Mouse (Mus musculus): ENCODE data around the gene Cpvl.

Cpvl gene

GRCm38 (mm10) chr6:53972238-53972743 is 6.2 kb downstream of the Cpvl start:
- no peak for DNase-seq (ENCODE audit: inconsistent ontology term)

- no peak for DNase-seq (ENCODE audit: inconsistent ontology term)
Measured at GRCm38 (mm10) chr6:53971729-53972128, 6.7 kb downstream of the Cpvl start.

GRCm38 (mm10) chr6:53969081-53969480 is 9.4 kb downstream of the Cpvl start:
- no peak for DNase-seq (ENCODE audit: inconsistent ontology term)

GRCm38 (mm10) chr6:53968550-53968949 is 9.9 kb downstream of the Cpvl start:
- DNase-seq (ENCODE audit: inconsistent ontology term), result peak; percentile 13

- DNase-seq (ENCODE audit: inconsistent ontology term), result no peak
Measured at GRCm38 (mm10) chr6:53966595-53966994, 11.9 kb downstream of the Cpvl start.

GRCm38 (mm10) chr6:53965900-53966299 is 12.6 kb downstream of the Cpvl start:
- DNase-seq (ENCODE audit: inconsistent ontology term), result no peak

GRCm38 (mm10) chr6:53963906-53964496 is 14.5 kb downstream of the Cpvl start:
- peak; percentile 15 for DNase-seq (ENCODE audit: inconsistent ontology term)

GRCm38 (mm10) chr6:53962006-53962405 is 16.5 kb downstream of the Cpvl start:
- DNase-seq (ENCODE audit: inconsistent ontology term), result no peak

GRCm38 (mm10) chr6:53959826-53960225 is 18.6 kb downstream of the Cpvl start:
- DNase-seq (ENCODE audit: inconsistent ontology term), result no peak

- peak; percentile 91 for DNase-seq (ENCODE audit: inconsistent ontology term)
Measured at GRCm38 (mm10) chr6:53958321-53958720, 20.1 kb downstream of the Cpvl start.

- DNase-seq (ENCODE audit: inconsistent ontology term), result no peak
Measured at GRCm38 (mm10) chr6:53956513-53956912, 22.0 kb downstream of the Cpvl start.

- DNase-seq (ENCODE audit: inconsistent ontology term), result no peak
Measured at GRCm38 (mm10) chr6:53955846-53956245, 22.6 kb downstream of the Cpvl start.

- no peak for DNase-seq (ENCODE audit: inconsistent ontology term)
Measured at GRCm38 (mm10) chr6:53955271-53955670, 23.2 kb downstream of the Cpvl start.

- DNase-seq (ENCODE audit: inconsistent ontology term), result peak; percentile 69
Measured at GRCm38 (mm10) chr6:53954106-53954505, 24.4 kb downstream of the Cpvl start.

GRCm38 (mm10) chr6:53953348-53953747 is 25.1 kb downstream of the Cpvl start:
- no peak for DNase-seq (ENCODE audit: inconsistent ontology term)

- DNase-seq (ENCODE audit: inconsistent ontology term), result peak; percentile 38
Measured at GRCm38 (mm10) chr6:53951421-53951820, 27.1 kb downstream of the Cpvl start.

GRCm38 (mm10) chr6:53950876-53951275 is 27.6 kb downstream of the Cpvl start:
- DNase-seq (ENCODE audit: inconsistent ontology term), result no peak

- no peak for DNase-seq (ENCODE audit: inconsistent ontology term)
Measured at GRCm38 (mm10) chr6:53948388-53949035, 30.0 kb downstream of the Cpvl start.

- DNase-seq (ENCODE audit: inconsistent ontology term), result no peak
Measured at GRCm38 (mm10) chr6:53944887-53945286, 33.6 kb downstream of the Cpvl start.

- DNase-seq (ENCODE audit: inconsistent ontology term), result no peak
Measured at GRCm38 (mm10) chr6:53944417-53944816, 34.1 kb downstream of the Cpvl start.

- no peak for DNase-seq (ENCODE audit: inconsistent ontology term)
Measured at GRCm38 (mm10) chr6:53942190-53942831, 36.2 kb downstream of the Cpvl start.

- no peak for DNase-seq (ENCODE audit: inconsistent ontology term)
Measured at GRCm38 (mm10) chr6:53939752-53940151, 38.7 kb downstream of the Cpvl start.

GRCm38 (mm10) chr6:53938942-53939341 is 39.5 kb downstream of the Cpvl start:
- DNase-seq (ENCODE audit: inconsistent ontology term), result peak; percentile 52
